Mouse (Mus musculus) ES-E14 (cell line): ENCODE measurements at regions not wholly inside any gene's neighbourhood (a gene's known extent, or its start where the extent isn't known, plus 50 kb on each side); places are given as distances from the start of the nearest gene placed in this dataset.
A peak's percentile ranks its signal among the peaks of the same experiment; 100 is the strongest.
"Not testable (repeated sequence)": the region's sequence is repeated elsewhere in the genome, so short reads cannot be mapped to it uniquely, and the experiment has no call there.

Experiments
- DNase-seq: peaks from one replicate; pipeline ENCODE4 v3.0.0-alpha.2; 2013; ENCODE audit warnings: low read depth, low spot score
- H3K27ac ChIP-seq: 2 replicates; pipeline ENCODE4 v1.5.1; 2012; ENCODE audit warnings: low read depth, mild to moderate bottlenecking, low read length, moderate library complexity, mixed read lengths; ENCODE audit not compliant: poor library complexity, insufficient read depth, severe bottlenecking
- H3K36me3 ChIP-seq: 2 replicates; pipeline ENCODE4 v1.6.1; 2012; ENCODE audit warnings: mild to moderate bottlenecking, low read length, moderate library complexity, mixed read lengths; ENCODE audit not compliant: control insufficient read depth, poor library complexity, insufficient read depth, severe bottlenecking
- H3K4me1 ChIP-seq, 2 experiments: fragments of 150-350 bp in 1 of 2; sonication (generic) in 1 of 2; 2 replicates each; pipeline ENCODE4 v1.6.1; 2012; ENCODE audit warnings: low read length in 2 of 2, mild to moderate bottlenecking in 1 of 2, mixed read lengths in 1 of 2; ENCODE audit not compliant: control insufficient read depth in 2 of 2, insufficient read depth in 2 of 2, poor library complexity in 1 of 2
- H3K4me3 ChIP-seq, 2 experiments: fragments of 150-350 bp in 1 of 2; sonication (generic) in 1 of 2; 2 replicates each; pipeline ENCODE4 v1.5.1; 2012; ENCODE audit warnings: low read length in 2 of 2, low read depth in 1 of 2, mild to moderate bottlenecking in 1 of 2, mixed read lengths in 1 of 2; ENCODE audit not compliant: insufficient read depth in 1 of 2, poor library complexity in 1 of 2, severe bottlenecking in 1 of 2
- H3K9ac ChIP-seq: 2 replicates; pipeline ENCODE4 v1.6.1; 2012; ENCODE audit warnings: low read depth, mild to moderate bottlenecking, low read length, mixed read lengths; ENCODE audit not compliant: poor library complexity, insufficient read depth, severe bottlenecking
- H3K9me3 ChIP-seq: fragments of 150-350 bp; sonication (generic); 2 replicates; pipeline ENCODE4 v1.6.1; 2012; ENCODE audit warnings: low read depth, mild to moderate bottlenecking, low read length; ENCODE audit not compliant: control insufficient read depth, insufficient read depth
- CHD2 ChIP-seq: IDR thresholded peaks from 2 replicates; pipeline ENCODE4 v1.6.1; 2014; ENCODE audit warnings: mild to moderate bottlenecking, low read depth, low read length, inconsistent platforms
- HCFC1 ChIP-seq: IDR thresholded peaks from 2 replicates; pipeline ENCODE4 v1.6.1; 2012; ENCODE audit warnings: low read length, inconsistent platforms, borderline replicate concordance; ENCODE audit not compliant: insufficient read depth
- MAFK ChIP-seq: IDR thresholded peaks from 2 replicates; pipeline ENCODE4 v1.6.1; 2014; ENCODE audit warnings: mild to moderate bottlenecking, low read depth, low read length, inconsistent platforms; ENCODE audit not compliant: insufficient read depth
- ZC3H11A ChIP-seq: IDR thresholded peaks from 2 replicates; pipeline ENCODE4 v1.6.1; 2012; ENCODE audit warnings: low read depth, mild to moderate bottlenecking, inconsistent platforms, low read length, borderline replicate concordance
- ZNF384 ChIP-seq: IDR thresholded peaks from 2 replicates; pipeline ENCODE4 v1.6.1; 2012; ENCODE audit warnings: low read depth, low read length, inconsistent platforms
- in situ Hi-C, 2 experiments: fragments of 600-800 bp; cut with MboI; formaldehyde crosslinking; loops; one replicate each; pipeline ENCODE4 v1.15.1; 2025; ENCODE audit warnings: low sequenced_read_pairs in 2 of 2, inconsistent platforms in 1 of 2; ENCODE audit not compliant: unreplicated experiment in 2 of 2

DNA sequence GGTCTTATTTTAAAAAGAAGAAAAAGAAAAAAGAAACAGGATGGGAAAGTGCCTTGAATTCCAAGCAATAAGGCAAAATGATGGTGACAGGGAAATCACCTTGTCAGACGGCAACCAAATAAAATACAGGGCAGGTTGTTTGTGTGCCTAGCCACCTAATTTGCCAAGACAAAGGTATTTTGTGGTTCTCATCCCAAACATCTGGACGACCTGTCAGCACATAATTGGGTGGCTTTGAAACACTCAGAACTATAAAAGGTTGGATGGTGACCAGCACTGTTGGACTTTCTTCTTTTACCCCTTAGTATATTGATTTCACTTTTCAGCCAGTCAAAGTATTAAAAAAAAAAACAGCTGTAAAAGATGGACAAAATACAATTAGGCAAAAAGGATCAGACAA is 58.8 kb upstream of the Gm12728 start:
- Histone ChIP-seq H3K9me3 (no peaks in the 10 kb centered on the region), H3K9ac (no peak overlapping the region), H3K27ac (no peak overlapping the region), H3K36me3 (no peaks in the 10 kb centered on the region), H3K4me1 (no peaks in the 10 kb centered on the region), H3K4me3 (no peak overlapping the region)
- TF ChIP-seq MAFK (no peak), HCFC1 (no peak), CHD2 (no peak), ZNF384 (no peak), ZC3H11A (no peak)
- no peak for DNase-seq
- in situ Hi-C loops, result no loop called here

DNA sequence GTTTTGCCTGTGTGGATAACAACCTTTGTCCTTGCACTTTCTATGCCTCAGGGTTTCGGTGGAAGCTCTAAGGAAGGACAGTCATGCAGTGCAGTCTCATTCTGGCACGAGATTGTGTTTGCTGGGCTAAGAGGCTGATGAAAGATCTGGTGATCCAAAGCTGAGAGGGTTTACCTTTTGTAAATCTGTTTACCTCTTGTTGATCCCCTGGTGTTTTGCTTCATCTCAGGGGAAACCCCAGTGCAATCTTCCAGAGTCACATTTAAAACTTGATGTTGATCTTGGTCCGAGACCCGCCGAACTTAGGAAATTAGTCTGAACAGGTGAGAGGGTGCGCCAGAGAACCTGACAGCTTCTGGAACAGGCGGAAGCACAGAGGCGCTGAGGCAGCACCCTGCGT is 54.6 kb upstream of the Gm12728 start:
- H3K9me3 ChIP-seq, H3K4me1 ChIP-seq, in situ Hi-C loops: not testable (repeated sequence)

More for the DNA sequence above, 54.6 kb upstream of the Gm12728 start:
- not testable (repeated sequence) for H3K36me3 ChIP-seq, H3K27ac ChIP-seq, H3K9ac ChIP-seq
- peak overlapping the region in 1 of 2 experiments; percentile 43; a peak in 2 of 4 replicates for H3K4me3 ChIP-seq
- DNase-seq, result peak; percentile 13
